Mouse (Mus musculus): ENCODE results near the gene Krtap5-2.

The Krtap5-2 gene

GRCm38 (mm10) chr7:142134206-142134995, 41.4 kb downstream of the Krtap5-2 start:
- peak; percentile 18 for DNase-seq

GRCm38 (mm10) chr7:142128843-142129242, 47.0 kb downstream of the Krtap5-2 start:
- no peak for DNase-seq

Data from liver (tissue).